Mouse (Mus musculus) layer of hippocampus, postnatal 25 days (tissue): ENCODE results near the gene Ino80d. TPM values are rescaled to one million over a fixed set of nuclear protein-coding genes. Genes with fewer than 3 reads are reported as not detected.
A peak's percentile ranks its signal among the peaks of the same experiment; 100 is the strongest.

Experiments
- DNase-seq, 2 experiments: peaks; one replicate each; pipeline ENCODE4 v3.0.0; 2022; ENCODE audit warnings: mixed read lengths in 2 of 2, low spot score in 1 of 2; ENCODE audit errors: extremely low spot score in 1 of 2
- total RNA-seq, 2 experiments: library from RNA; stranded (reverse); gene quantifications; 2 replicates each; pipeline ENCODE4 v1.2.3; 2021

Ino80d gene
- total RNA-seq, 2 experiments from 2014 or later, result 23.6 to 30.6 TPM

DNA sequence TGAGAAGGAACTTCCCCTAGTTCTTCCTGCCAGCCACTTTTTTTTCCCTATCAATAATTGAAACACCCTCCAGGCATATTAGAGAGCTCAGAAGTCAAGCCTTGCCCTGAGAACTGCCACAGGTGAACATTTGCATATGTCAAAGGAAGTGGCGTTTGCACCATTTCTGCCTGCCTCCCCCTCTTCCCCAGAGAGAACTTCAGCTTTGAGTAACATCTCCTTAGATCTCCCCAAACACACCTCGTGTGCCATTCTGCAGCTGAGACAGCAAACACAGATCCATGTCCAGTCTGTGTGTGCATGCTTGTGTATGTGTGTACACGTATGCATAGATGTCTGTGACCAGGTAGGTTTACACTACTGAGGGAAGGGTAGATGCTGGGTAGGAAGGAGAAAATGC, 112.6 kb downstream of the Ino80d start:
- DNase-seq, result no peak

DNA sequence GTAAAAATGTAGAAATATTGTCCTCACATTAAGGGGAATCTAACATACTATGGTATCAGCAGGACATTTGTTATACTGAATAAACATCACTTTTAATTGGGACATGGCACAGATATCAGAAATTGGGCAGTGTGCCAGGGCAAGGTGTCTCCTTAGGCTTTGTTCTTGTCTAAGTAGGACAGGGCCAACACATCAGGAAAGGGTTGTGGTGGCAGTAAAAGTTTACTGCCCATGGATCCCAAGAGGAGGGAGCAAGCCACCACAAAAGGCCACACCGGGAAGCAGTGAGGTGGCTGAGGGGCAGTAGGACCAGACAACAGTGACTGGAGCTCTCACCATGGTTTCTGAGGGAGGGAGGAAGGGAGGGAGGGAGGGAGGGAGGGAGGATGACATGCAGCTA, 121.1 kb downstream of the Ino80d start:
- DNase-seq, result no peak

DNA sequence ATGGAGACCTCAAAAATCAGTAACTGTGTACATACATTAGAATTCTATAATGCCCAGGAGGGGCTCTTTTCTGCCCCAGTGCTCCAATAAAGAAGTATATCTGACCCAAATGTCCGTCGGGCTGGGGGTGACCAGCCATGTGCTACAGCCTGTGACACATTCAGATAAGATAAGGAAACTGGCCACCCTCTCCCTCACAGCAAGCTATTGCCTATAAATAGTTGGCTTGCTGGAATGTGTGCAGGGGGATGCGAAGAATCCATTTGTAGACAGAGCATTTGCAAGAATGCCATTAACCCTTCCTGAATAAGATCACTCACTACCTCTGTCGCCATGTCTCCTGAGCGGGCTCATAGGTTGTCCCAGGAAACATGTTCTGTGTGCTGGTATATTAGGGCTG, 121.8 kb downstream of the Ino80d start:
- no peak for DNase-seq

DNA sequence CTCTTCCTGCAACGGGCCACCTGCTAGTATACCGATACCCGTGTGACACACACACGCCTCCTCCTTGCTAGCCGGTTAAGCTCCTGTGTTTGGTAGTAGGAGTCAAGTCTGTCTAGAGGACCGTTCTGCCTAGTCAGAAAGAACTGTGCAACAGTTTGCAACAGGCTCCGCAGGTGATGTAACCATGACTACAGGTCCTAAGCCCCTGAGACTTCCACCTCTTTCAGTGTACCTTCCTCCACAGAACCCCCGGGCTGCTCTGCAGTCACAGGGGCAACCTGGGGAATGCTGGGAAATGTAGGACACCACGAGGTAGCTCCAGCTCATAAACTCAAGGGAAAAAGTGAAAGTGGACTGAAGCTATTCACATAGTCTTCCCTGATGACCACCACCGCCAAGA, 123.4 kb downstream of the Ino80d start:
- no peak for DNase-seq

DNA sequence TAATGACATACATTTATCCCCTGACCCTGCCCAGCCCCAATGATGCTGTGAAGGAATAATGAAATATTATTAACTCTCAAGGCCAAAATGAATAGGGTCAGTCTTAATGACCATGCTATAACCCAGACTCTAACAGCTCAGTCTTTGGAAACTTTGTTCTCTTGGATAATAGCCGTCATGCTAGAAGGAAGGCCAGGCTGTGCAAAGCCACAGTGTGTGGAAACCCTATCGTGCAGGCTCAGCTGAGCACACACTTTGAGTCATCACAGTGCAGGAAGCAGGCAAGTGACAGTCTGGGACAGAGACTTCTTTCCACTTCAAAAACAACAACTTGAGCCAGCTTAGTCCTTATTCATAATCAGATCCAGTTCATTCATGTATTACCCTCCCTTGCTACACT, 126.9 kb downstream of the Ino80d start:
- no peak for DNase-seq

DNA sequence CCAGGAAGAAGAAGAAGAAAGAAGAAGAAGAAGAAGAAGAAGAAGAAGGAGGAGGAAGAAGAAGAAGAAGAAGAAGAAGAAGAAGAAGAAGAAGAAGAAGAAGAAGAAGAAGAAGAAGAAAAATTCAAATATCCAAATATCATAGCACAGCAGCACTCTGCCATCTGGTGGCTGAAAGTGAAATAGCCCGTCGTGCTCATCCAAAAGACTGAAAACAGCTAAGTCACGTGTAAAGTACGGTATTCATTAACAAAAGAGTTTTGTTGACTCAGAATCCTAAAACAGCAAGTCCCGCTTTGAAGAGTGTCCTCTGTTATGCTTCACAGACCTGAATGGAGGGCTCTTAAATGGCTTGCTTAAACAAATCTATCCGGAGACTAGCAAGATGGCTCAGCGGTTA, 128.2 kb downstream of the Ino80d start:
- DNase-seq, result peak; percentile 27 to 74

DNA sequence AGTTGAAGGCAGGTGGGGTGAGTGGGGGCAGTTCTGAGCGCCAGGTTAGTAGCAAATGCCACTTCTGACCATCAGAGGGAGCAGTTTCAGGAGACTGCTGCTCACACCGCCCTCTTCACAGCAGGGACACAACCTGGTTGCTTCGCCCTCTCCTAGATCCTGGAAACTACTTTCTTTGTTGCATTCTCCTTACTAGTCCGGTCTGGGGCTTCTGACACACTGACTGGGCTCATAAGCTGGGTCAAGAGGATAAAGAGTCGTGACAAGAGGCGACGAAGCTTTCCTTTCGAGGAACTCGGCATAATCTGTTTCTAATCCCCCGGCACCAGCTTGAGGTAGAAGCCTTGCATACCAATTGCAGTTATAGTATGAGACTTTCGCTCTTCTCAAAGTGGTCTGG, 129.9 kb downstream of the Ino80d start:
- peak; percentile 42 to 62 for DNase-seq

DNA sequence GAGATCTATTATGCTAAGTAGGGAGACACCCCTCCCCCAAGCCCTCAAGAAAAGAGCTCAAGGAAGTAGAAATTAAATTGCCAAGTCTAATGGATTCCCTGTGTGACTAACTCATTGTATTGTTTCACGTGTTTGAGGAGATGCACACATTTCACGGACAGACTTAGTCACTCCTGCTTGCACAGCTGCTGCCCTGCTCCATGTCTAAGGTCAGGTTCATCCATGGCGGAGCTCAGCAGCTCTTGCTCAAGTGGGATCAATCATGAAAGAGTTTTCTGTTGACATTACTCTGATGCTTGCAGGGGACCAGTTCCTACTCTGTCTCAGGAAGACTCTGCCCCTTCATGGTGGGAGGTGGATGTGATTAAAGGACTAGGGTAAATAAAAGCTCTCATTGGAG, 137.7 kb downstream of the Ino80d start:
- no peak for DNase-seq

DNA sequence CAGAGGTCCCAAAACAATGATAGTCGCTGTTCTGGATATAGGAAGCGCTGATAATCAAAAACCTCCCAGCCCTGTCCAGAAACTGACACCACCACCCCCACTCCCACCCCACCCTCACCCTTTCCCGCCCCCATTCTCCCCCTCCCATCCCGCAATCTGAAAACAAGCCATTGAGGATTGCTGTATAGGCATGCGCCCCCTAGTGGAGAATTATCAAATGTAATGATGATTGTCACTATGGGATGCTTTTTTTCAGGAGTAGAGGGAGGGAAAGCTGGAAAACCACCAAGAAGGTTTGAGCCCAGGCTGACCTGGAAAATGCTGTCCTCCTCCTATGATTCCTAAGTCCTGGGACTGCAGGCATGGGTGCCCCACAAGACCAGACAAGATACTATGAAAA, 147.6 kb downstream of the Ino80d start:
- no peak for DNase-seq

DNA sequence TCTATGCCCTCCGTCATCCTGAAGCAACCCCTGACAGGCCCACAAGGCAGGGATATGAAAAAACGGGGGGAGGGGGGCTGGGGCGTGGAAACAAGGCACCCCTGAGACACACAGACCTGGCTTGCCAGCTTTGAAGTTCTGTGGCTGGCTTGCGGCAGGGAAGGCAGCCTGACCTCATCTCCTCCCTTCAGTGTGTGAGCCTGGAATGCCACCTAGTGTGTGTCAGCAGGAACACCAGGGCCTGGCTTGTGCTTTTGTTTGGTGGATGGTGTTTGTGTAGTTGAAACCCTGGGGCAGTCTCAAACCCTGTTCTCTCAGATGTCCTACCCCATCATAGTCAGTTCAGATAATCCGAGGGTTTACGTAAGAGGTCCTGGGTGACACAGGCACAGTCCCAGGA, 150.2 kb downstream of the Ino80d start:
- peak; percentile 47 to 57 for DNase-seq

DNA sequence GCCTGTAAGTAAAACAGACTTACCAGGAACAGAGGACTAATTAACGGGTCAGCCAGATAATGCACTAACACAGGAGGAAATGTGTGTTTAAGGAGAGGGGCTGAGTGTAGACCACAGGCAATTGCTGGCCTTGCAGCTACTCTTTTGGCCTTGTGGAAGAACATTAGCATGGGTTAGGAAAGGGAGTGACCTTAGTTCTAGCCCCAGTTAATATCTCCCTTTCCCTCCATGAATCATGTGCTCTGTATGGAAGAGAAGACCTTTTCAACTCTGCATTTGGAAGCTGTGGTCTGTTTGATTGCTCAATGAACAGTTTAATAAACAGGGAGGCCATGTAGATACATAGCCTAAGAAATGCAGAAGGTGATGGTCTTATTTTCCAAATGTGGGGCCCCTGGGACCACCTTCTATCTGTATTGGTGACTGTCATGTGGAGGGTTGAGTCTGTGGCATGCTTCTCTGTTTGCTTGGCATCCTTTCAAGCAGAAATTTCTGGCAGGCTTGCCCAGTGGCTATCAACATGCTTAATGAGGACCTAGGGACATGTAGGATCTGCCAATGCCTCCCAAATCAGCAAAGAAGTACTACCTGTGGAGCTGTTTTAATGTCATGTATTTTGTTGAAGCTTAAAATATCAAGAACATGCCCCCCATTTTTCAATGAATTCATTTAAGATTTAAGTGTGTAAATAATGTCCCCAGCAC, 157.4 kb downstream of the Ino80d start:
- no peak for DNase-seq

DNA sequence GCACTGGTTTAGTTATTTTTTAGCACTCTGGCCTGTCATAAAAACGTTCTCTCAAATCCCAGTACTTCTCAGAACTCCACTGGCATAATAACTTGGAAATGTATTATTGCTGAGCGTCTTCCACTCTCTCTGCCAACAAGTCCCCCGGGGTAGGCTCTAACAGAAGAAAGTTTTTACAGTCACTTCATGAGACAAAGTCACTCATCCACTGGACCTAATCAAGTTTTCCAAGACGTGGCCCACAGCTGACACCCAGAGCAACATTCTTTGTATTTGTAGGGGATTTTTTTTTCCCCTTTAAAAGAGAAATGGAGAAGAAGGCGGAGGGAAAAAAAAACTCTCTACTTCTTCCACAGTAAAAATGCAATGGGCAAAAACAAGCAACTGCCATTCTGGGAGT, 157.9 kb downstream of the Ino80d start:
- no peak for DNase-seq

DNA sequence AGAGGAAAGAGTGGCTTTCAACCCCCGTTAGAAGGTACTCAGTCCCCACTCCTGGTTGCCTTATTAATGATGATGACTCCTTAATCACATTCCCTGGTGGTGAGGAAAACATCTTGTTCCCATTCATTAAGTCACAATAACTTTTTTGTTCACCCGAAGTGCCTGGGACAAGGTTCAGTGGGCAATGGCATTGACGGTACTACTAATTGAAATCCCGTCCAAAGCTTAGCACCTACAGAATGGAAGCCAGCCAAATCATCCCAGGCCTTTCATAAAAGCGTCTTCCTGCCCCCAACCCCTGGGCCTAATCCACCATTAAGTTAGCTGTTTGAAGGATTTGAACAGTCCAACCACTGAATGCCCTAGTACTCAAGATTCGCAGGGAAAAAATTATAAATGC, 159.1 kb downstream of the Ino80d start:
- no peak for DNase-seq

DNA sequence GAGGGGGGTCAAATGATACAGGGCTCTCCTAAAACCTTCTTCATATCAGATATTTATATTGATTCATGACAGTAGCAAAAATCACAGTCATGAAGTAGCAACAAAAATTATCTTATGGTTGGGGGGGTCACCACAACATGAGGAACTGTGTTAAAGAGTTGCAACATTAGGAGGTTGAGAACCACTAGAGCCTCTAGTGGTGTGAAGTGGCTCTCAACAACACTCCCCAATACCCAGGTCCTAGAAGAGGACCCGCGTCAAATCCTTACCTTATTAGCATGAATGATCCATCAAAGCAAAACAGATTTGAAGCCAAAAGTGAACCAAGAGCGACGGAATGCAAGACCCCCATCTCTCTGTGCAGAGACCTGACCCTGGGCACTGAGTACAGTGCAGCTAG, 161.4 kb downstream of the Ino80d start:
- DNase-seq, result no peak

DNA sequence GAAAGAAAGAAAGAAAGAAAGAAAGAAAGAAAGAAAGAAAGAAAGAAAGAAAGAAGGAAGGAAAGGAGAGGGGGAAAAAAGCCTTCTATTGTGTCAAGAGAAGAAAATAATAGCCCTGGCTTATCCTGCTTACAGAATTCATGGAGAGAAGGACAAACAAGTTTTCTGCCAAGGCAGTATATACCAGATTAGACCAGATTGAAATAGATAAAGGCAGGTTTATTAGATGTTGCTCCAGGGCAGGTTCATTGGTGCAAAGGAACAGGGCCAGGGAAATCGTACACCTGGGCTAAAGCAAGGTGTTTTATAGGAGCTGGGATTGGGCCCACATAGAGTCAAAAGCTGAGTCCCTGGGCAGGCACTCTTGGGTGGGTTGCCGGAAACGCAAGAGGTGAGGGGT, 162.1 kb downstream of the Ino80d start:
- no peak for DNase-seq

DNA sequence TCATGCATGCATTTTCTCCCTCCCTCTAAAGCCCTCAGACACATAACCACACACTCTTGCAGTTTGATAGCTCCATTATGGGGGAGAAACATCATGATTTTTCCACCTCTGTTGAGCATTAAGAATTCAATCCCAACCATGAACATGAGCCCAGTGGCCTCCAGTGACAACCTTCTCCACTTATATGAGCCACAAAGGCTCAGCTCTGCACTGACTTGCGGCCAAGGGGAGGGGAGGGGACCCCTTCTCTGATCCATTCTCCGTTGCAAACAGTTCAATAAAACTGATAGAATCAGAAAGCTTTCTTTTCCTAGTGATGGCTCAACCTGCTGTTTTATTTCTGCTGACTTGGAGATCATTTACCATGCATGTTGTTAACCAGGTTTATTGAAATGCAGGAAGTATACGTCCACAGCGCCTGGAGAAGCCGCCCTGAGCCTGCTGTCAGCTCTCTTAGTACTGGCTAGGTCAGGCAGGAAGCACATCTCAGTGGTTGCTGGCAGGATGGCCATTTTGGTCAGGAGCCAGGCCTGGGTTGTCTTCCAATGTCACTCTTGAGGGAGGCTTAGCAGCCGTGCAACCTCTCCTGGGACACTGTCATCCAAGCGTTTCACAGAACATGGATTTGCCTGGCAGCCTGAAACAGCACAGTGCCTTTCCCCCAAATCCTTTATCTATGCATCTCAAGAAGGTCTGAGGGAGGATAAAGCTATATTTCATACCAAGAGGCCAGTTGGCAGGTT, 163.2 kb downstream of the Ino80d start:
- DNase-seq, result no peak

DNA sequence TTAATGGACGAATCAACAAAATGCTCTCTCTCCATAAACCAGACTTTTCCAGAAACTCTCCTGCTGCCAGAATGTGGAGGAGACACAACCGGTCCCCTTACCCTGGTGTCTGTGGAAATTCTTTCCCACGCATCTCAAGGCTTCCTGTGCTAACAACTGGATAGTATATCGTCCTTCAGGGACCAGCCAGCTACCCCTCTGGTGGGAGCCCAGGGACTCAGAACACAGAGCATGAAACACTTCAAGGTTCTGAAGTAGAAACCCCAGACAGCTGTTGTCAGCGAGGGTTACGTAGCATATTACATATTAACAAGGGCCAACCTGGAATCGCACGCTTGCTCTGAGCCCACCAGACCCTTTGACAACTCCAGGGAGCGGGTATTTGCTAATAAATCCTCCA, 163.9 kb downstream of the Ino80d start:
- no peak for DNase-seq

DNA sequence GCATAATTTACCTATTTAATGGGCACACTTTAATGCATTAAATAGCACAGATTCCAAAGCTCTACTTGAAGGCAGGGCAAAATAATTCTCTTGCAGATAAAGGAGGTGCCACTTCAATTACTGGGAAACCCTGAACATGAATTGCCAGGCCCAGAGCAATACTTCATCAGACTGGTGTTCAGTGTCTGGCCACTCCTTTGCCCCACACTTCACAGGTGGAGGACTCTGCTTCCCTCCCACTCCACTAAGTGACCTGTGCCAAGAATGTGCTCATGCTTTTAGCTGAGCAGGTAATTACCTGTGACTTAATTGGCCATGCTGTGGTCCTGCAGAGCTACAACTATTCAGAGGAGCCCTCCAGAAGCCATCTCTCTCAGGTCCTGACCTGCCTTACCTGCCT, 166.7 kb downstream of the Ino80d start:
- no peak for DNase-seq

DNA sequence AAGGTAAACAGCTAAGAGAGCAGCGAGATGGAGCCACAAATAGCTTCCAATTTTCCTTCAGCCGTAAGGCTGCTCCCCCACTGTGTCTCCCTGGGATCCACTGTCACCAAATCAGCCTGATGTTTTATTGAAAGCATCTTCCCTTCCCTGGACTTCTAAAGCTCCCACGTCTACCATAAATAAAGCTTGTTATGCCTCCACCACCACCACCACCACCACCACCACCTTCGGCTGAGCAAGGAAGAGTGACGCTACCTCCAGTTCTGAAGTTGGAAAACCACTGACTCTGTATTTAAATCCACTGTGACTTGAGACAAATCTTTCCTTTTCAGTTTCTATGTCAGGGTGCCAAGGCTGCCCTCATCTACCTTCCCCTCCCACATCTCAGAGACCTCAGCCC, 167.5 kb downstream of the Ino80d start:
- no peak for DNase-seq

DNA sequence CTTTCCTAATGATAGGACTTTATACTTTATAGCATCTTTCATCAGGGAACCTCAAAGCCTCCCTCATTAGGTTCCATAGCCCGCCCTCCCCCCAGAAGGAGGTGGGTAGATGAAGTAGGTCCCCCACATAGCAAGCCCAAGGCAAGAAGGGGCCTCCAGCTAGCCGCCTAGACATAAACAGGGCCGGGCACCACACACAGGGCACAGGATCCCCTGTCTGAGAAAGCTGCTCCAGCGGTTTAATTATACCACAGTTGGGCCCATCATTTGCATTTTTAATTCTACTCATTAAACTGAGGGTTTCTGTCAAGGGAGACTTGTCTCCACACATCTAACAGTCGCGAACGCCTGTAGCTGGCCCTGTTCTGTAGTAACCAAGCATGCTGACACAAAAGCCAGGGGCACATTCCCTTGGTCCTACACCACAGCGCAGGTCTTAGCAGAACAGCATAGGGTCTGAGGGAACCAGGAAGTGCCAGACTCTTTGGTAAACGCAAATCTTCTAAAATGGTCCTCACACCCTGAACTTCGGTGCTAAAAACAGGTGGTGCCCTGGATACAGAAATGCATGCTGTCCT, 179.6 kb downstream of the Ino80d start:
- no peak for DNase-seq

DNA sequence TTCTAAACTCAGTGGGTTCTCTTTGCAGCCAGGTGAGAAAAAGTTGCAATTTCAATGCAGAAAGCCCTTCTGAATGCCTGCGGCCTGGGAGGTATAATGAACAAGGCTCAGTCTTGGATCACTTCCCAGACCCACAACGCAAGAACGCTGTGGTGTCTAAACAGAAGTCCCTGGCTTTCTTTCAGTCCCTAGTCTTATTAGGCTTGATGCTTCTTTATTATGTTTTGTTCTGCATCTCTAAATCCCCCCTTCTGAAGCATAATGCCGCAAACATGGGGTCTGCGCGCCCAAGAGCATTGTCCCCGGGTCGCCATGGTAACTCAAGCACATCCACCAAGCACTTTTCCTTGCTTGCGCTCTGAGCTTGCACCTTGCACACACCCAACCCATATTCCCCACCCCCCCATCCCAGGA, 180.4 kb downstream of the Ino80d start:
- peak in 1 of 2 experiments; percentile 29 for DNase-seq
